Mouse (Mus musculus) liver, embryonic 16.5 days (tissue): ENCODE data around the gene 4430402I18Rik. TPM values are rescaled to one million over a fixed set of nuclear protein-coding genes. Genes with fewer than 3 reads are reported as not detected.
A peak's percentile ranks its signal among the peaks of the same experiment; 100 is the strongest.

Experiments
- ATAC-seq: fragments of 200-750 bp; cut with Nextera tagmentation; 2 replicates; pipeline ENCODE4 v1.8.0; 2017; ENCODE audit warnings: low read depth, mild to moderate bottlenecking, moderate number of reproducible peaks, moderate library complexity
- H3K27ac ChIP-seq: fragments of 300-500 bp; sonication (generic); 2 replicates; pipeline ENCODE4 v1.5.1; 2014; ENCODE audit warnings: mild to moderate bottlenecking, low read length
- H3K27me3 ChIP-seq: fragments of 300-500 bp; sonication (generic); 2 replicates; pipeline ENCODE4 v1.6.1; 2014; ENCODE audit warnings: low read depth, low read length, mixed read lengths; ENCODE audit not compliant: control insufficient read depth, insufficient read depth
- H3K36me3 ChIP-seq: fragments of 300-500 bp; sonication (generic); 2 replicates; pipeline ENCODE4 v1.6.1; 2014; ENCODE audit warnings: mild to moderate bottlenecking; ENCODE audit not compliant: control insufficient read depth, insufficient read depth
- H3K4me1 ChIP-seq: fragments of 300-500 bp; sonication (generic); 2 replicates; pipeline ENCODE4 v1.6.1; 2014; ENCODE audit warnings: low read depth, low read length, mixed read lengths; ENCODE audit not compliant: control insufficient read depth
- H3K4me2 ChIP-seq: fragments of 300-500 bp; sonication (generic); 2 replicates; pipeline ENCODE4 v1.6.1; 2014; ENCODE audit warnings: low read depth, low read length, mixed read lengths
- H3K4me3 ChIP-seq: fragments of 300-500 bp; sonication (generic); 2 replicates; pipeline ENCODE4 v1.5.1; 2014; ENCODE audit warnings: low read depth, mild to moderate bottlenecking, low read length
- H3K9ac ChIP-seq: fragments of 300-500 bp; sonication (generic); 2 replicates; pipeline ENCODE4 v1.6.1; 2014; ENCODE audit warnings: low read depth, low read length
- H3K9me3 ChIP-seq: fragments of 300-500 bp; sonication (generic); replicated peaks from 2 replicates; pipeline ENCODE4 v1.6.1; 2016; ENCODE audit warnings: low read length; ENCODE audit not compliant: control insufficient read depth
- WGBS: fragments of 180-500 bp; shearing (Covaris S2); extraction: QIAGEN DNeasy Blood & Tissue Kit; methylation state at CpG from one replicate; pipeline ENCODE4 v1.1.7; 2014; ENCODE audit not compliant: insufficient replicate concordance; 5-methylcytosine and 5-hydroxymethylcytosine counted together
- polyA plus RNA-seq: library from polyadenylated mRNA; unstranded; fragments of >200 nt; fragmentation: Nextera tagmentation; extraction: Ambion mirVana; gene quantifications from 2 replicates; pipeline ENCODE4 v1.2.1, GENCODE M21; 2015

Gene 4430402I18Rik
- polyA plus RNA-seq, 1 experiment from 2014 or later: 1.5 TPM

DNA sequence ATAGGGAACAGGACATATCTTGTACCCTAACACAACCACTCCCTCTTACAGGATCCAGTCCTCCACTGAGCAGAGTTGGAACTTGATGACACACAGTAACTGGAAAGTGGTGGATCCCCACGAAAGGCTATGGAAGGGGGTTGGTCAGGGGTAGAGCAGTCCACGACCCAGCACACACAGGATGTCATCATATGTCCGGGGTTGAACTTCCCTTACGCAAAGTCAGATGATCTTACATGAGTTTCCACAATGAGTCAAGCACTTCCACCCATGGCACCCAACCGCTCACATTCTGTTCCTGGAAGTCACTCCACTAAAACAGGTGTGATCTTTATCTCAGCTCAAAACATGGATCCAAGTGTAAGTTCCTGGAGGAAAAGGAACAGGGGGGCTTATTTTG, 49.8 kb downstream of the 4430402I18Rik start:
- ATAC-seq: no peak
- Histone ChIP-seq H3K4me2 (no peak overlapping the region), H3K36me3 (no peaks in the 10 kb centered on the region), H3K27ac (no peak overlapping the region), H3K4me1 (no peaks in the 10 kb centered on the region; the same call in 1 of the 2 replicates), H3K4me3 (no peak overlapping the region), H3K9ac (no peak overlapping the region), H3K9me3 (no peaks in the 10 kb centered on the region), H3K27me3 (no peaks in the 10 kb centered on the region)
- WGBS: 53% methylated on average over 5 of the region's 5 CpGs

DNA sequence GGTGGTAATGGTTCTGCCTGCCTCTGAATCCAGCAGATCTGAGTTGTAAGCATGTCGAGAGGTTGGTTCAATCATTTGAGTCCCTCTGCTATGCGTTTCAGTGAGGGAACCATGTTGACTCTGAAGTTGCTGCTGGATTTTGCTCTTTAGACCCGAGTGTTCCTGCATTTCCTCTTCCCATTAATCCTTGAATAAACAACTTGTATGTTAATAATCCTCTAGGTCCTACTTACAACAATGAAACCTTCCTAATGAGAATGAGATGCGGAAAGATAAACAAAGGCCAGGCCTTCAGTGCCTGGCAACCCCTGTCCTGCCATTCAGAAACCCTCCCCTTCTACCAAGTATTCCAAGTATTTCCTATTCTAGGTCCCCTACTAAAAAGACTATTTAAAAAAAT, 51.1 kb downstream of the 4430402I18Rik start:
- Histone ChIP-seq H3K36me3 (no peaks in the 10 kb centered on the region), H3K27me3 (no peaks in the 10 kb centered on the region), H3K4me1 (no peaks in the 10 kb centered on the region; the same call in 1 of the 2 replicates), H3K4me3 (no peak overlapping the region), H3K9ac (no peak overlapping the region), H3K9me3 (no peaks in the 10 kb centered on the region), H3K27ac (no peak overlapping the region), H3K4me2 (no peak overlapping the region)
- peak; percentile 32; the same call in 1 of the 2 replicates for ATAC-seq
- 45% methylated on average over 4 of the region's 4 CpGs for WGBS

DNA sequence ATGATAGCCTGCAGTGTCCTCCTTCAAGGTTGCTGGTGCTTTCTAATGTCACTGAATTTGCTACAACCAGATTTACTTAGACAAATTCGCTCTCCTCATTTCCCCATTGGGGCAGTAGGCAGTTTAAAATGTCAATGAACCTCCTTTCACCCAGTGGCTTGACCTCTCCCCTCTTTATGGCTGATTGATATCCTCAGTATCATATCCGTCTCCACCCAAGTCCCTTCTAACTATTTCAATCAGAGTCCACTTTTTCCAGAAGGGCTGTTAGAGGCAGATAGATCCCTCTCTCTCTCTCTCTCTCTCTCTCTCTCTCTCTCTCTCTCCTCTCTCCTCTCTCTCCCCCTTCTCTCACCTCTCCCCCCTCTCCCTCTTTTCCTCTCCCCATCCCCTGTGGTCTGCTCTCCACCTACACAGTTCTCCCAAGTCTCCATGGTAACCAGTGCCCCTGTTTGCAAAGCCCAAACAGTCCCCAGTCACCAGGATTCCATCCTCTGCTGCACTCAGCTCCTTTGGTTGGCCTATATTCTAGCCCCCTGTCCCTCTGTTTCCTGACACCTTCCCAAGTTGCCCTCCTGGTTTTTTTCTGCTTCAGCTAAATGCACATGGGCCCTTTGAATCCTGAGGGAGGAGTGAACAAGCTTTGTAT, 51.9 kb downstream of the 4430402I18Rik start:
- peak; percentile 50 for ATAC-seq
- WGBS: 41% methylated on average over 2 of the region's 2 CpGs

DNA sequence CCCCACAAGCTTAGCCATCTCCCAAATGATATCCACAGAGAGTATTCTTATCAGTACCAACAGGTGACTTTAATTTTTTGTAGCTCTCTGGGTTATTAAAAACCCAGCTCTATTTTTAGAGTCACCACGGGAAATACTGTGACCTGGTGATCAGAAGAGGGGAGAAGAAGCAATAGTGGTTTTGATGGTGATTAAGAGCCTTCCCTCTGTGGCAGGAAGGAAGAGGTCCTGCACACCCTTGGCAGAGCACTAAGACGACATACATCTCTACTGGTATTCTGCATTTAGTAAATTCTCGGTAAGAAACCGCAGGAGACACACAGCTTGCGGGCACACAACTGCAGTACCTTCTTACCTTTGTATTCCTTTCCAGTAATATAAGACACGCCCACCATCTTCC, 53.0 kb downstream of the 4430402I18Rik start:
- Histone ChIP-seq H3K4me1 (no peaks in the 10 kb centered on the region; the same call in 1 of the 2 replicates), H3K9ac (no peak overlapping the region), H3K4me3 (no peak overlapping the region), H3K9me3 (no peaks in the 10 kb centered on the region), H3K36me3 (no peaks in the 10 kb centered on the region), H3K4me2 (no peak overlapping the region), H3K27ac (no peak overlapping the region), H3K27me3 (no peaks in the 10 kb centered on the region)
- ATAC-seq: no peak
- whole genome bisulfite sequencing: 24% methylated on average over 6 of the region's 6 CpGs

More for the DNA sequence above, 51.9 kb downstream of the 4430402I18Rik start:
- Histone ChIP-seq H3K9ac (no peak overlapping the region), H3K27ac (no peak overlapping the region), H3K27me3 (no peaks in the 10 kb centered on the region), H3K4me1 (no peaks in the 10 kb centered on the region; the same call in 1 of the 2 replicates), H3K9me3 (no peaks in the 10 kb centered on the region), H3K36me3 (no peaks in the 10 kb centered on the region), H3K4me3 (no peak overlapping the region), H3K4me2 (no peak overlapping the region)

DNA sequence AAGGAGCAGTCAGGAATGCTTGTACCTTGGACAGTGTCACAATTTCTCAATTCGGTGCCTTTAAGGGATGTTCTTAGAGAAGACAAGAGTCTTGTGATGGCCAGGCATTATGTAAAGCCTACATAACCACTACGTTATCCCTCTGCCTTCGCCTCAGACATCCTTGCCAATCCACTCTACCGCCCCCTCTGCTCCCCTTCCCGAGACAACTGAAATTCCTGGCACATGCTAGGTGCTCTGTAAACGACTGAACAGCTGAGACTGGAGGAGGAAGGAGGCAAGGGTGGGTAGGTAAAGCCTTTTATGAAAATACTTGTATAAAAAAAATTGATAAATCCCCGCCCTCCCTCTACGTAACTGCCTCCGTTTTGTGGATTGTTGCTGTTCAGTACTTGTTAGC, 58.9 kb downstream of the 4430402I18Rik start:
- H3K4me1 ChIP-seq: no peaks in the 10 kb centered on the region
- no peaks in the 10 kb centered on the region for H3K36me3 ChIP-seq
- no peak for ATAC-seq
- no peaks in the 10 kb centered on the region for H3K27me3 ChIP-seq
- no peak overlapping the region for H3K9ac ChIP-seq
- H3K4me2 ChIP-seq: no peak overlapping the region
- H3K4me3 ChIP-seq: no peak overlapping the region
- no peaks in the 10 kb centered on the region for H3K9me3 ChIP-seq
- 61% methylated on average over 9 of the region's 9 CpGs for WGBS
- H3K27ac ChIP-seq: no peak overlapping the region

DNA sequence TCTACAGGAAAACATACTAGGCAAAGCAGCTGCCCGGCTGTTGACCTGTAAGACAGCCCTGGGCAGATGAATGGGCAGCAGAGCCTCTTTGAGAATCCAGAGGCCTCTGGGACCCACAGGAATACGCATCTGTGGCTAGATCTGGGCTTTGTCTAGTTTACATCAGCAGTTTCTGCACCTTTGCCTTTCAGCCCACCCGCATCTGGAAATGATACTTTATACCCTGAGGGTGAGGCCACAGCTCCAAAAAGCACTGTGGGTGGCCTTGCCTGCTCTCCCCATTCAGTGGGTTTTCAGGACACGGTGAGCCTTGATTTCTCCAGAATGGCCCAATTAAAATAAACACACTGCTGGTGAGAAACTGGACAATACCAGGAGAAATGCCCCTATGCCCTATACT, 59.4 kb downstream of the 4430402I18Rik start:
- no peak overlapping the region for H3K27ac ChIP-seq
- no peak overlapping the region for H3K4me2 ChIP-seq
- no peaks in the 10 kb centered on the region for H3K27me3 ChIP-seq
- no peaks in the 10 kb centered on the region for H3K9me3 ChIP-seq
- H3K4me1 ChIP-seq: no peaks in the 10 kb centered on the region
- 56% methylated on average over 4 of the region's 4 CpGs for WGBS
- H3K9ac ChIP-seq: no peak overlapping the region
- no peak overlapping the region for H3K4me3 ChIP-seq
- no peak for ATAC-seq
- no peaks in the 10 kb centered on the region for H3K36me3 ChIP-seq

DNA sequence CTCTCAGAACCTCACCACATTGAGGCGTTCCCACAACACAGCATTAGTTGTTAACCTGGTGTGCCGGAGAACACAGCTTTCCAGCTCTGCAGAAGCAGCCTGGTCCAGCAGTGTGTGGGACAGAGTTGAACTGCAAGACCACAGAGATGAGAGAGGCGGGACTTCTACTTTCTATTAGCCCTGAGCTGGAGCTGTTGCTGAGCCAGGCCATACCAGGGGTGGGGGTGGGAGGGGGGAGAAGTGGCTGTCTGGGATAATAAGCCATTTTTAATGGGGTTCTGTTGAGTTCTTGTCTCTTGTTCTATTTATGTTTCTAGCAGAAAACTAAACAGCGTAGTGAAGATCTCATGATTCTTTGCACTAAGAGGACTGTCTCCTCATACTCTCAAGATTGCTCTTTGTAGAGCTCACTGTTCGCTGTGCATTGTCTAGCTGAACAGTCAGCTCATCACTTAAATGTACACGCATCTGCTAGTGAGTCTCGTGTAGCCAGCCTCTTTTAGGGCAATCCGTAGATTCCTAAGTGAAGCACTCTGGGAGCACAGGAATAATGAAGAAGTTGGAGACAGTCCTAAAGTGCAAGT, 64.0 kb downstream of the 4430402I18Rik start:
- H3K27ac ChIP-seq: no peak overlapping the region
- no peaks in the 10 kb centered on the region for H3K27me3 ChIP-seq
- no peak for ATAC-seq
- no peak overlapping the region for H3K4me2 ChIP-seq
- no peaks in the 10 kb centered on the region for H3K4me1 ChIP-seq
- 68% methylated on average over 8 of the region's 8 CpGs for WGBS
- no peak overlapping the region for H3K4me3 ChIP-seq
- no peaks in the 10 kb centered on the region for H3K36me3 ChIP-seq
- no peaks in the 10 kb centered on the region for H3K9me3 ChIP-seq
- H3K9ac ChIP-seq: no peak overlapping the region

DNA sequence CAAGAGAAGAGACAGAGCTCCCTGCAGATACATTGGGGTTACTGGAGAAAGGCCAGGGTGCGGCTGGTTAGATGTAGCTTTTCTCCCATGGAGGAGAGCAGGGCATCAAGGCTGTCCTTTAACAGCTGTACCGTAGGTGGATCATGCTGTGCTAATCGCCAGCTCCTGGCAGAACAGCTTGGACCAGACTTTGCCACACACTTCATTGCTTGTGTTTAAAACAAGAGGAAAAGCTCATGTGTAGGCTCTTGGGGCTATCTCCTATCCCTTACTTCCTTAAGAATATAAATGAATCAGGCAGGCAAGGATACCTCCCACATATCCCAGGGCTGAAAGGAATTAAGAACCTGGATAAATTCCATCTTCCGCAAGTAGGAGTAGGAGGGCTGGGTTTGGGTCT, 64.8 kb downstream of the 4430402I18Rik start:
- Histone ChIP-seq H3K9me3 (no peaks in the 10 kb centered on the region), H3K27me3 (no peaks in the 10 kb centered on the region), H3K9ac (no peak overlapping the region), H3K36me3 (no peaks in the 10 kb centered on the region), H3K4me2 (no peak overlapping the region), H3K4me1 (no peaks in the 10 kb centered on the region), H3K27ac (no peak overlapping the region), H3K4me3 (no peak overlapping the region)
- ATAC-seq: no peak
- 60% methylated on average over 4 of the region's 4 CpGs for WGBS

DNA sequence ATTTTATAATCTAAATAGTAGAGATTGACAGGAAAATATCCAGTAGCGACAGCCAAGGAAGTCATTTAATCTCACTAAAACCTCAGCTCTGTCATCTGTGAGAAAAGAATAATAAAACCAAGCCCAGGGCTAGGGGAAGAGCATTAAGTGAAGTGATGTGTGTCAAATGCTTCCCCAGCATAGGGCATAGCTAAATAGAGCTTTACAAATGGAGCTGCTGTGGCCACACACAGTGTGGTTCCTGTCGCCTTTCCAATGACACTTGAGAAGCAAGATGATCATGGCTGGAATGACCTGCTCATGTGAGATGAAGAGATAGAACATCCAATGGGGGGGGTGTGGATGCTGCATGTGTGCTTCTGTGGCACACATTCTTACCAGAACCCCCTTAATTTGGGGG, 65.5 kb downstream of the 4430402I18Rik start:
- no peak for ATAC-seq
- no peaks in the 10 kb centered on the region for H3K4me1 ChIP-seq
- WGBS: 74% methylated on average over 2 of the region's 2 CpGs
- H3K4me3 ChIP-seq: no peak overlapping the region
- H3K27ac ChIP-seq: no peak overlapping the region
- H3K9ac ChIP-seq: no peak overlapping the region
- no peaks in the 10 kb centered on the region for H3K27me3 ChIP-seq
- H3K36me3 ChIP-seq: no peaks in the 10 kb centered on the region
- H3K9me3 ChIP-seq: no peaks in the 10 kb centered on the region
- H3K4me2 ChIP-seq: no peak overlapping the region
